Mouse (Mus musculus) C2C12 (cell line): Measurements from ENCODE around the gene Pax3.

Source experiments
- CEBPB ChIP-seq: IDR thresholded peaks from one replicate; pipeline ENCODE4 v1.6.1; 2011; ENCODE audit warnings: low read depth, mild to moderate bottlenecking, control low read depth, moderate library complexity
- CTCF ChIP-seq: IDR thresholded peaks from one replicate; pipeline ENCODE4 v1.5.1; 2011; ENCODE audit not compliant: control insufficient read depth, insufficient read depth, insufficient read length
- FOSL1 ChIP-seq: IDR thresholded peaks from one replicate; pipeline ENCODE4 v1.8.0; 2011; ENCODE audit warnings: mild to moderate bottlenecking, low read length; ENCODE audit not compliant: poor library complexity, insufficient read depth, severe bottlenecking
- MAX ChIP-seq: IDR thresholded peaks from one replicate; pipeline ENCODE4 v1.6.1; 2011; ENCODE audit warnings: mild to moderate bottlenecking, control low read depth
- MYOD1 ChIP-seq: IDR thresholded peaks from one replicate; pipeline ENCODE4 v1.6.1; 2011; ENCODE audit warnings: low read depth; ENCODE audit not compliant: control insufficient read depth, insufficient read length
- MYOG ChIP-seq: IDR thresholded peaks from one replicate; pipeline ENCODE4 v1.6.1; 2011; ENCODE audit not compliant: control insufficient read depth, insufficient read length; ENCODE audit errors: extremely low read depth
- USF1 ChIP-seq: IDR thresholded peaks from one replicate; pipeline ENCODE4 v1.6.1; 2011; ENCODE audit warnings: low read depth, mild to moderate bottlenecking, control low read depth, moderate library complexity

DNA sequence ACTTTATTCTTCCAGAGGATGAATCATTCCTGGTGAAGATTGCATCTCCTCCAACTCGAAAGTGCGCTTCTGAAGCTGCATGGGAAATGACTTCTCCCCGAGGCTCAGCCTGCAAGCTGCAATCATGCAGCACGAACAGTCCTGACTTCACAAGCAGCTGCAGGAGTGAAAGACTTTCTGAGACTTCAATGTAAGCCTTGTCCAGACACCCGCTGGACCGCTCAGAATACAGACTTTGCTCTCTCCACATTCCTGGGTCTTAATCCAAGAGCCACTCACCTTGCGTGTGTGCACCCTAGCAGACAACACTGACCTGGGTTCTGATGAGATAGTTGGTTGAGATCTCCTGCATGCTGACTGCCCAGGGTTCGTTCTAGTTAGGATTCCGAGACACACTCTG, 26.2 kb downstream of the Pax3 start:
- TF ChIP-seq FOSL1 (no peak), CTCF (no peak), MAX (no peak), USF1 (no peak), MYOG (no peak), MYOD1 (no peak), CEBPB (no peak)
